Mouse (Mus musculus) thymus, postnatal 4 days (tissue): ENCODE measurements at regions not wholly inside any gene's neighbourhood (a gene's known extent, or its start where the extent isn't known, plus 50 kb on each side); places are given as distances from the start of the nearest gene placed in this dataset.

Experiments used
- DNase-seq: peaks from one replicate; pipeline ENCODE4 v3.0.0; 2021

DNA sequence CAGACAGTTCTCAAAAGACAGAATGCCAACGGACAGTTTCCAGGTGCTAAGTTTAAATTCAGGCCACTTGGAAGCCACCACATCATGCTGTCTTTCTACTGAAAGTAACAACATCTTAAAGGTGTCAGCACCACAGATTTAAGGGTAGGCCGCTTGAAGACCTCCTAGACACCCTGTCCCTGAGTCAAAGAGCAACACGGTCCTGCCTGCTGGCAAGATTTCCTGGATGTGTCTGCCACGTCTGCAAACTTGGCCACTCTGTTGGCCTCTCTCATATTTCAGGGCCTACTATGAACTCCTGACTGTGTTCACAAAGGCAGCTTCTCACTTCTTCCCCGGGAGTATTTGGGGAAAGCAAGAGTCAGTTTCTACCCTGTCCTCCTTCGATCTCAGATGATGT lies 194.7 kb upstream of the Esrrg start:
- no peak for DNase-seq

DNA sequence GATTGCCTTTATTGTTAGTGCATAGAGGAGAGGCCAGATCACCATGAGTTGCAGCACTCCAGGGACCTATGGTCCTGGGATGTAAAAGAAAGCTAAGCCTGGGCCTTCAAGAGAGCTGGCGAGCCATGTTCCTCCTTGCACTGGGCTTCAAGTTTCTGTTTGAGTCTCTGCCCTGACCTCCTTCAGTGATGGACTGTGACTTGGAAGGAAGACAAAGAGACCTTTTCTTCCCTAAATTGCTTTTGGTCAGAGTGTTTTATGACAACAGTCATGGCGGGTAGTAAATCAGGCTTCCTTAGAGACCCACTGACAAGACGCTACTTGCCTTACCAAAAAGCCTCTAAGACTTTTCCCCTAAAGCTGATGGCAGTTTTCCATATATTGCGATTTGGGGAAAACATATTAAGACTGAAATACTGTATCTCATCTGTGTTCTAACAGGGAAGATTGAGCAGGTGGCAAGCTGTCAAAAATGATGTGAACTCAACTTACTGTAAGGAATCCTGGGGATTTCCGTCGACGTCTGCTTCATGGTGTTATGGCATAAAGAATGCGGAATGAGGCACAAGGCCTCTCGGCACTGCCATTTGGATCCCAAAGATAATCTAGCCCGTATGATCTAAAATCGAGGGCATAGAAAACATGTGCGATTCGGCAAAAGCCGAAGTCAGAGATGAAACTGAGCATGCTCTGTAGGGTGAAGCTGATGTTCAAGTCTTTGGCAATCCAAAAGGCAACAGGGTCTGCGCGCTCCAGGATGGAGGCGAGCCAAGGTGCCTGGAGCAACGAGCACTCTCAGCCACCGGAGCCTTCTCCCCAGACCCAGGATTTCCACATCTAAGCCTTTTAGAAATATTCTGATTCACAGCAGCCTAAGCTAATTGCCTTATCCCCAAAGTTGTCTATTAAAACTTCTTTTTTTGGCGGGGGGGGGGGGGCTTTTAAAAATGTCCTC lies 190.1 kb upstream of the Esrrg start:
- no peak for DNase-seq

DNA sequence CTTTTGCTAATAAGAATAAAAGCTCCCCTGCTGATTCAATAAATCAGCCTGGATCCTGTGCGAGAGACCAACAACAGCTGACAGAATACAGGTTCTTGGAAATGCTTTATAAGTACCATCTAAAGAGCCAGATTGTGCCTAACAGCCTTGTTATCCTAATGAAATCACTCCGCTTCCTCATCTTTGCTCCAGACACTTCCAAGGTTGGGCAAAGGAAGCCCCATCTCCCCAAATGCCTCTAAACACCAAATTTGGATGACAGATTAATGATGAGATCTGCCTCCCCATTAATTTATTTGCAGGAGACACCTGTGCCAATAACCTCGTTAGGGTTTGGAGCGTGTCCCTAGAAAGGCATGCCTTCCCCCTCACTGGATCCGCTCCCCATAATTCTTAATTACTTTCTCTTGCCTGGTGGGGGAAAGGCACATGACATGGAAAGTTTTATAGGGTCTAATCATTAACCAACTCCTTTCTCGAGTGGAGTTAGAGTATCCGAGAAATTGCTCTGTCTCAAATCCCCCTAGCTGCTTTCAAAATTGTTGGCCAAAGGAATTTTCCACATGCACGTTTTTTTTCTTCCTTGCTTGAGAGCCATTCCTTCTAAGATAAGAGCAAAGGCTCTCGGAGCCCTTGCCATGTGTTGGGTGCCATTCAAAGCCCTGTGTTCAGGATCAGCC lies 179.9 kb upstream of the Esrrg start:
- DNase-seq = no peak

DNA sequence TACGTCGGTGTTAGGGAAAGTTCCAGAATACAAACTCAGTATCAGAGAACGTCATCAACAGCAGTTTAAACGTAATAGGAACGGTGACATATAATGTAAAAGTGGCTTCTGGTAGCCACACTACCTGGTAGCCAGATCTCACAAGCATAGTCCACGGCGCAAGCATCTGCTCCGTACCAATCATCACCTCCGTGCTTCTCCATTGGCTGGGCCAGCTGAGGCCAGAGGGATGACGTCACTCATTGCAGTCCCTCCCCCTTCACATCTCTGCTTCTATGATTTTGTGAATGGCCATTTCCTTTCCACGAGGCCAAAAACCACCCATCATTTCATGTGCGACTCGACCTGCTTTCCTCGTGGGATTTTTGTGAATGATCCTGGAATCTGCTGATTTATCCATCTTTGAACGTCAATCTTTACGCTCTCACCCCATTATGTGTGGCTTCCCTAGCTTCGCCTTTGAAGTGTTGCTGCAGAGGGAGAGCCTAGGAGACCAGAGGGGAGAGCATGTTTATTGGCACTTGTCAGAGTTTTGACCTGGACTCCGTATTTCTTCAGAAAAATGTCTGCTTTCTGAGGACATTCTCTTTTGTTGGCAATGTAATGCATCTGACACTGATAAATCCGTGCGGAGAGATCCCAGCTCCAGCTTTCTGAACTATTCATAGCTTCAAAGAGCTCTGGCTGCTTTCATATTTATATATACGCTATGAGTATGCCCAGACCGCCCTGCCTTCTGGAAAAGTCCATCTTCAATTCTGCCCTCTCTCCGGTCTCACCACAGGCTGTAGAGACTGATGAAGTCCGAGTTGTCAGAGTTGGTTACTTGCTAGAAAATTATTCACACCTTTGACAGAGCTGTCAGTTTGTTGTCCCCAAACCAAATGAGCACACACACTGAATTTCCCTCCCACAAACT lies 174.6 kb upstream of the Esrrg start:
- DNase-seq = no peak

DNA sequence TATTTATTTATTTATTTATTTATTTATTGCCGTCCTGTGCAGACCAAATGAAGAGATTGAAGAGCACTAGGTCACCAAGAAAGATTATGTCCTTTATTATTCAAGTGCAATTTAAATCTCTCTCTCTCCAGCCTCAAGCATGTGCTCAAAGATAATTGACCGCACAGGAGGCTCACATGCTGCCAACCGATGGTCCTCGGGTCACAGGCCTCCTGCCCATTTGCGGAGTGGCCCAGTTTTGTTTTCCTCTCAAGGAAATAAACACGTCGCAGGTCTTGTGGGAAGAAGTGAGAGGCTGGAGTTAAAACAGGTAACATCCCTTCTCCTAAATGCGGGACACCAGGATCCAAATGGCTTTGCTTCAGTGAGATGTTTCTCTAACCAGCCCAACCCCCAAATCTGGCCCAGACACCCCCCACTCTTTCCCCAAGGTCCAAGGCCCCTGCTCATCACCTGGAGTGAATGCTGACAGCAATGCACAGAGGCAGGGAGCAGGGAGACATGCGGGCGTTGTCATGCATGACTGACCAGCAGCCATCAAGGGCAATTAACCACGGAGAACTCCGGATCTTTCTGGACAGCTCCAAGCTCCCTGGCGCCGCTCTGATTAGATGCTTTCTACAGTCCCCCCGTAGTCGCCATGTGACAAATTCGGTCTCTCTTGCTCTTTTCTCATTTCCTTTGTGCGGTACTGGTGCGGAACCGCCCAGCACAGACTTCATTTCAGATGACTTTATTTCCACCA lies 169.2 kb upstream of the Esrrg start:
- no peak for DNase-seq

DNA sequence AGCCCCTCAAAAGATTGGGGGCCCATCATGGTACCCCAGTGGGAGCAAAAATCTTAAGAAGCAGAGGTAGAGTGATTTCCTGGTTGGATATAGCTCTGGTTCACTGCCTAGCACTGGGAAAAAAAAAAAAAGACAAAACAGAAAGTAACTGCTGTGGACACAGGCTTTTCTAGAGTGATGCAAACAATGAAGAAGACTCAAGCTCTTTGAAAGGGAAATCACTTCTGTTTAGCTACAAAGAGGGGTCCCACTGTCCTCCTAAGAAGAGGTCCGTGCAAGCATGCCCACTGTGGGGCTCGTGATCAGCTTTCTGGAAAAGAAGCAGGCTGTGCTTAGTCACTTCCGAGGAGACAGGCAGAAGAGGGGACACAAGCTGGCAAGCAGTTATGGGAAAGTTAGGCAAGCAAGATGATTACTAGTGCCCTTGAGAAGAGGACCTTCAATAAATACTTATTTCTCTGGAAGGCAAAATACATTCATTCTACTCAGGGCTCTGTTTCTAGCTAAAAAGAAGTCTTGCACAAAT lies 166.9 kb upstream of the Esrrg start:
- no peak for DNase-seq

DNA sequence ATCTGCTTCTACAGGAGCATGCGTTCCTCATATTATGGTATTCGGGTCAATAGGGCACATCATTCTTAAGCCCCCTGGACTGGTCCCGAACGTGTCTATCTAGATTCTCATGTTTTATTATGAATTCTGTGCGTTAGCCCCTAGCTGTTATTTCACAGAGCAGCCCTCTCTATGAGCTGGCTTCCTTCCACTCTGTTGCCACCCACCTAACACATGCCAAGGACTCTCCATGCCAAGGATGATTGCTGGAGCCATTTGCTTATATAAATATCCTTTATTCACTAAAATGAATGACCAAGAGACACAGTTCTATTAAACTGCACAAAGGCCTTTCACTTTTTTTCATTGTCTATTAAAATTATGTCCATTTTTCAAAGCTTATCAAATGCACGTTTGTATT lies 162.1 kb upstream of the Esrrg start:
- no peak for DNase-seq

DNA sequence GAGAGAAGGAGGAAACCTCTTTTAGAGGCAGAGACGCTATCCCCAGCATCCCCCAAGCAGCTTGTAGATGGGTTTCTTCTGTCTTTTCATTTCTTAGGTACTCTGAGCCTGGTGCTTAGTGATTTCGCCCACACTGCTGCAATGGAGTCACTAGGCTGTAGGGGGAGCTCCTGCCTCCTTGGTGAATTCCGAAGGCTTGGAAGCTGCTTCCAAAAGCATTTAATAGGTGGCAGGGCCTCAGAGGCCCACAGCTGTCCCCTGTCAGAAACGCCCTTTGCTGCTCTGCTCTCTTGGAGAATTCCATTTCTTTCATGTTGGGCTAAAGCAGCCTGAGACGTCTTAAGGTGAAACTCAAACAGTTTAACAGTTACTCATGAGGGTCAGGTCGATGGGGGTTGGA lies 160.4 kb upstream of the Esrrg start:
- DNase-seq = peak; percentile 15

DNA sequence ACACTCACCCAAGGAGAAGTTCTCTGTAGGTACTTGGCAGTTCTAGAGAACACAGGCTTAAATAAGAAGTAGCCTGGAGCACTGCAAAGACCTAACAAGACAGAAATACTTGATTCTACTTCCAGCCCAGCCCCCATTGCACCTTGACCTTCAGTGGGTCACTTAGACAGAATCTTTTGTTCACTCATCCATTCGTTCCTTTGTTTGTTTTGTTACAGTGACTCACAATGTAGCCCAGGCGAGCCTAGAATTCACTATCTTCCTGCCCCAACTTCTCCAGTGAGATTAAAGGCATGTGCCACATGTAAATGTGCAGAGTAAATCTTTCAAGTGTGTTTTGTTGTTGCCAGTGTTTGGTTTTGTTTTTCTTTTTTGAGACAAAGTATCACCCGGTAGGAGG lies 158.5 kb upstream of the Esrrg start:
- no peak for DNase-seq

DNA sequence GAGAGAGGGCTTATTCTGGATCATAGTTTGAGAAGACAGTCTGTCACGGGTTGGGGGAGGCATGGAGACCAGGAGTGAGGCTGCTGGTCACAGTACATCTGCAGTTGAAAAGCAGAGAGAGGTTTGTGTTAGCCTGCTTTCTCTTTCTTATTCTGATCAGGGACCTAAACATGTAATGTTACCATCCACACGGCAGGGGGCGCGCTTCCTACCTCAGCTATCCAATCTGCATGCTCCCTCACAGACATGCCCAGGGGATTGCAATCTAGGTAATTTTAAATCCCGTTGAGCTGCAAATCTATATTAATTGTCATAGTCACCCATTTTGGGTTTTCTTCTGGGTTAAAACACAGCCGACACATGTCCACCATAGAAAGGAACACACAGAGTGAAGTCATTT lies 156.4 kb upstream of the Esrrg start:
- DNase-seq = peak; percentile 59

DNA sequence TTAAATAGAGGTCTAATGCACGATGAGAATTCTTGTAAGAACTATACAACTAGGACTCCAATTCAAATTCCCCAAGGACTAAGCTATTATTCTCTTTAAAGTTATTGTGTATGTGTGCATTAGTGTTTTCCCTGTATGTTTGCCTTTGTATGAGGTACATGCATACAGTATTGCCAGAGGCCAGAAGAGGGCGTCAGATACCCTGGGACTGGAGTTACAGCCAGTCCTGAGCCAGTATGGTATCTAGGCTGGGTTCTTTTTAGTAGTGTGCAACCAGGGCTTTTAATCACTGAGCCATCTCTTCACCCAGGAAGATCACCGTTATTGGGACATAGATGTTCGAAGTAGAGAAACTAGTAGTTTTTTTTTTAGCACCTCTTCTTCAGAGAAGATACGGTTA lies 154.2 kb upstream of the Esrrg start:
- DNase-seq = no peak

DNA sequence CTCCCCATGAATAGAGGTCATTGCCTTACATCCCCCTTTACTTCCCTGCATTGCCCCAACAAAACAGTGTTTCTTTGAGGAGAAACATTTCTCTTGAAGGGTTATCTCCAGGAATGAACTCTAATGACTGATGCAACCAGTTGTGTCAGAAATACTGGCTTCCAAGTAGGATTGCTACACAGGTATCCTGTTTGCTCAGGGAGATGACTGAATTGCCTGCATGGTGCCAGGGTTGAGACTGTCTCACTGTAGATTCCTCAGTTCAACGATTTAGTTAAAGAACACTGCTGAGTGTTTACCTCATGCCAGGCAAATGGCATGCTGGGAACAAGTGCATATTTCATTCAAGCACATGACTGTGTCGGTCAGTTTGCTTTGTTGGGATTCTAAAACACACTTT lies 123.8 kb upstream of the Esrrg start:
- DNase-seq = no peak

DNA sequence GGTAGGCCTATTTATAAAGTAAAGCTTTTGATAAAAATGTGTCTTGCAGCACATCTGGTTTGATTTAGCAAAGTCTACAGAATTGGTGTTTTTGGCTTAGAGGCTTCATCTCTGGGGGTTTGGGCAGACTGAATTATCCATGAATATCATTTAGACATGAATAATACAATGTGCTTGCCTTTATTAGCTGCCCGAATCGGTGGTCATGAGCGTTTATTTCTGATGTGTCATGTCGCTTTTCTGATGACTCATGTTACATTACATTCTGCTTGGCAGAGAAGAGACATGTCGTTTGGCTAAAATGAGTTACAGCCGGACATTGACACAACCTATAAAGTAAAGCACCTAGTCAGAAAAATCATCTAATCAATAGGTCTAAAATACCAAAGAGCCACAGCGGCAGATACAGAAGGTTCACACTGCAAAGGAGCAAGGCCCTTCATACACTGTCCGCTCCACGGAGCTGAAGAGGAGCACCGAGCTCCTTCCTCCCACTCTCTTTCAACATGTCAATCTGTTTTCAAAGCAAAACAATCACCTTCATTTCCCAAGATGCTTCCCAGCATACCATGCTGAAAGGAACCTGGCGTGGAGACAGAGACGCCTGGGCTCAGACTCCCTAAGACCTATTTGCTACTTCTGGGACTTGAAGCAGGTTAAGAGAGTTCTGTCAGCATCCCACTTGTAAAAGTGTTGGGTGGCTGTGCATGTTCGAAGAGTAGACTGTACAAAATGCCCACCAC lies 120.5 kb upstream of the Esrrg start:
- DNase-seq = no peak

DNA sequence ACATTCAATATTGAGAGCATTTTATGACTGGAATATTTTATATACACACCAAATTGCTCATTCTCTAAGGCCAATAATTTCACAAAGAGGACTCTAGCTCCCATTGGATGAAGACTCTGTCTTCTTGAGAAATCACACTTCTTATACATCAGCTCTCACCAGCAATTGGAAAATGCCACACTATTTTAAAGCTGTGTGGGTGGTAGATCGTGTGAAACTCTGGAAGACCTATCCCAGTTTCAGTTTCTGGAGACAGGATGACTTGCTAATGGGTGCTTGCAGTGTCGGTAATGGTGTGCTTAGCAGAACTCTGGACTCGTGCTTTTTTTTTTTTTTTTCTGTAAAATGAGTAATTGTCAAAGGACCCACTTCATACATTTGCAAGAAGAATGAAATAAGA lies 119.1 kb upstream of the Esrrg start:
- no peak for DNase-seq

DNA sequence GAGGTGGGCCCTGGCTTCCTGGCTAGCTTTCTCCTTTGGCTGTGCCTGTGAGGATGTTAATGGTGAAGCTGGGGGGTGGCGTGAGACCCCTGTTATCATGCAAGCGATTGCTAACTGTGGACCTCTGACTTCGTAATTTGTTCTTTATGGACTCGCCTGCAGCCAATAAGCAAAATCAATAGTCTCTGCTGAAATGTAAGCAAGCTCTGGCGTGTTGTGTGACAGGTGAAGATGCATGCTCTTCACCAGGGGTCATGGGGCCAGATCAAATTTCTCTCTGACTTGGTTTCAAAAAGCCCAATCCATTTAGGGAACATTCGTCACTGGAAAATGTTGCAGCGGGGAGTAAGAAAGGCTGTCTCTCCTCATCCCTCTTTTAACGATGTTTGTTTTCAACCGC lies 103.2 kb upstream of the Esrrg start:
- DNase-seq = no peak

DNA sequence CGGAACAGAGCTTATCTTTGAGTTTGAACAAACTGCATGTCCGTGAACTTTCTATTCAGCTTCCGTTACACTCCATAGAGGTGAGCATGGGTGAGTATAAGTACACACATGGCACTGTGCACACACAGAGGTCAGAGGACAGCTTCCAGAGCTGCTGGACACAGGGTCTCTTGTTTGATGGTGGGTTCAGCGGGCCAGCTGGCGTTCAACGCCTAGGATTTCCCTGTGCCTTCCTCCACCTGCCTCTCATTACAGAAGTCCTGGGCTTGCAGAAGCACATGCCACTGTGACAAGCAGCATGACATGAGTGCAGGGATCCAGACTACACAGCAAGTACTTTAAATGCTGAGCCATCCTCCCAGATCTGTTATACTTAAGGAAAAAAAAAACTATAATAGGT lies 101.4 kb upstream of the Esrrg start:
- DNase-seq = no peak

DNA sequence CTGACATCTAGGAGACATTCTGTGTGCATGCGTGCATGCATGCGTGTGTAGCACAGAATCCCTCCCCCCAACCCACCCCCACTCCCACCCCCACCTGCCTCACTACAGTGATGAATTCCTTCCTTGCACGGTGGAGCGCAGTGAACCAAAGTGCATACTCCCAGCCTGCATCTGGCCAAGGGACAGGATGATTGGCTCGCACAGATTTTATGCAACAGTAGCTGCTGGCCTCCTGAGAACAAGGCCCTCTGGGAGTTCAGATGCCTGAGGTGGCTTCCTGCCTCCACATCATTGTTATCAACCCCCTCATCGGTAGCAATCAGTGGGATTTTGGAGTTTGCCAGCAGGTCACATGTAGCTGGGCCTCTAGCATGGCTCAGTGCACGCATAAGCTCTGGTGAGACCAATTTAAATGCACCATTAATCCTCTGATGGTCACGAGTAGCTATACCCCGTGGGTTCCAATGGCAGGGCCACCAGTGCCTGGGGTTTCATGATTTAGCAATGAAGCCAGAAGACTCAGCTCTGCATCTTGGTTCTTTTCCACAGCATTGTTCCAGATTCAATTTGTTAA lies 77.2 kb upstream of the Esrrg start:
- DNase-seq = no peak

DNA sequence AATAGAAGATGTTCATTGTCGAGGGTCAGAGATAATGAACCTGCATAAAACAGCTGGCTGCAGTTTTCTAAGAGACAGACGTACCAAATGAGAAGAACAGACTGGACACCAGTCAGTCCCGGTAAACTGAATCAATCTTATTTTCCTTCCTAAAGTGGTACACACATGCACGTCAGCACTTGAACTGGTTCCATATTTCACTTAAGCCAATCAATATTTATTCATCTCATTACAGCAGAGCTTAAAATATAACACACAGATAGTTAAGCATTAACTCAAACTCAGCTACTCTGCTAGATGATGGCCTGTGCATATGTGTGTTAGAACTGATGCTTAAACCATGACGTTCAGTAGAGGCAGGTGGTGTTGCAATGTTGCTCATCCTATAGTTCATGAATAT lies 72.3 kb upstream of the Esrrg start:
- DNase-seq = no peak

DNA sequence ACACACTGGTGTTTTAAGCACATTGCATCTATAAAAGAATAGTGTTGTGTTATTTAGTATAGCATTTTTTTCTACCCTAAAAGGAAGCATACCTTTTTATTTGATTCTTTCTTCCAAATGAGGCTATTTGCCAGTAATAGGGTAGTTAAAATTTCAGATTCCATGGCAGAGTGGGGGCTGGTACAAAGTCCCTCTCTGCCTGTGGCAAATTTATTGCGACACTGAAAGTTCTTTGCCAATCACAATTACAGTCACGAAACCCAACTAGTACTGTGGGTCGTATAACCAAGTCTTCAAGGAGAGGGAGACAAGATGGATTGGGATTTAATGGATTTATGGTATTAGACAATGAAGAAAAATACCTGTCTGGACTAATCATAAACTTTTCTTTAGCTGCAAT lies 51.9 kb upstream of the Esrrg start:
- DNase-seq = no peak
